Mouse (Mus musculus) gastrocnemius, postnatal 36 days (tissue): ENCODE results near the gene Gas8. TPM values are rescaled to one million over a fixed set of nuclear protein-coding genes. Genes with fewer than 3 reads are reported as not detected.
"Not testable (repeated sequence)": the region's sequence is repeated elsewhere in the genome, so short reads cannot be mapped to it uniquely, and the experiment has no call there.

Experiments
- DNase-seq, 2 experiments: peaks; one replicate each; pipeline ENCODE4 v3.0.0; 2022
- intact Hi-C: fragments of 180-260 bp; cut with DNase I; formaldehyde crosslinking; loops from one replicate; pipeline ENCODE4 v1.15.1; 2025
- long read RNA-seq, 2 experiments: library from polyadenylated mRNA; stranded (forward); transcript quantifications; one replicate each; pipeline ENCODE4 v2.0.0; 2021
- total RNA-seq, 2 experiments: library from RNA; stranded (reverse); gene quantifications; 2 replicates each; pipeline ENCODE4 v1.2.3; 2021

Gas8 gene
- total RNA-seq, result 1 to 10 TPM; 3.7 to 4.6 TPM
- long read RNA-seq, experiment 1, transcript Gas8-201 (11 exons, 1,681 nt), result major isoform, 6 of 8 reads
- long read RNA-seq, experiment 1, partial matches to known transcripts, result 1 of 8 reads
- long read RNA-seq, experiment 1, other reads (novel, unspliced or antisense), result 1 of 8 reads
- long read RNA-seq, experiment 2, partial matches to known transcripts, result 1 of 2 reads
- long read RNA-seq, experiment 2, other reads (novel, unspliced or antisense), result 0 of 2 reads

- intact Hi-C loops, result no loop called here
- peak; percentile 76 to 84 for DNase-seq
Observed at GRCm38 (mm10) chr8:123518667-123519066, at the start of gene Gas8. Gene Gas8, plus strand, starts transcription at chr8:123518834.

DNA sequence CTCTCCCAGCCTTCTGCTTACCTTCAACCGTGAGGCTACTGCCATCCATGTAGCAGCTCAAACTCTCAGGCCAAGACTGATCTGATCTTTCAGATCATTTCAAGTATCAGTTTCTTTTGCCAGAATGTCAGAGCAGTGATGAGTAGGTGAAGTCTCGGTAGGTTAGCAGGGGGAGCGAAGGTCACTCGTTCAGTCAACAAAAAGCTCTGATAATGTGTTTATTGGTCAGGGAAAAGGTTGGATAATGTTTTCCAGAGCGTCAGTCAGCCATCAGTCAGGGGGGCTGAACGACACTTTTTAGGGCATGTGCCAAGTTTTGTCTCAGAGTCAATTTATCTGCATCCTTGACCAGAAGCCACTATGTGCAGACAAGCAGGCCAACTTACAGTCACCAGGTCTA is 45.6 kb upstream of the Gas8 start:
- DNase-seq, intact Hi-C loops: not testable (repeated sequence)

- intact Hi-C loops, DNase-seq: not testable (repeated sequence)
Observed at GRCm38 (mm10) chr8:123474549-123474948, 44.1 kb upstream of the Gas8 start.

- intact Hi-C loops, result no loop called here
- DNase-seq, result no peak
Observed at GRCm38 (mm10) chr8:123476911-123477736, 41.5 kb upstream of the Gas8 start.

DNA sequence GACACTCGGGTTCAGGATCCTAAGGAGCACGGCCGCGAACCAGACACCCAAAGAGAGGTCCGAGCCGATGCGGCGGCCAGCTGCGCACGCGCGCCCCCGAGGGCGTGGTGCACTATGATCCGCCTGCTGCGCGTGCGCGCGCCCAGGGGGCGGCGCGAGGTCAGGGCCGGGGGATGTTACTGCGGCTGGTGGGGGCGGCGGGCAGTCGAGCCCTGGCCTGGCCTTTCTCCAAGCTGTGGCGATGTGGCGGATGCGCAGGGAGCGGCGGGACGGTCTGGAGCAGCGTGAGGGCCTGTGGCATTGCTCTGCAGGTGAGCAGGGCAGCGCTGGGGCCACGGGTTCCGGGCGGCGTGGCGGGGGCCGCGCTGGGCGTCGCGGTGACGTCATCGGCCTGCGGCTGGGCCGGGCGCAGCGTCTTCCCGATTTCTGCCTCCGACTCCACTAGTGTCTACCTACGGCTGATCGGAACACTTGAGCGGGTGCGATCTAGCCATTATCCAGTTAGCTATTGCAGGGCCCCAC is 40.8 kb upstream of the Gas8 start, which contains the start of gene Afg3l1:
TSS of gene Afg3l1 (plus strand) at position 167 of the 522 bp plus-strand sequence.
- intact Hi-C loops, result no loop called here
- DNase-seq, result peak; percentile 91 to 96

GRCm38 (mm10) chr8:123478456-123479218 is 40.0 kb upstream of the Gas8 start:
- intact Hi-C loops, result no loop called here
- DNase-seq, result no peak

- intact Hi-C loops, result no loop called here
Observed at GRCm38 (mm10) chr8:123482627-123483026, 36.0 kb upstream of the Gas8 start.

GRCm38 (mm10) chr8:123491280-123492075 is 27.2 kb upstream of the Gas8 start:
- intact Hi-C loops, result no loop called here
- no peak for DNase-seq

More at GRCm38 (mm10) chr8:123482627-123483026, 36.0 kb upstream of the Gas8 start:
- no peak for DNase-seq

- intact Hi-C loops, result no loop called here
- no peak for DNase-seq
Observed at GRCm38 (mm10) chr8:123492898-123493297, 25.7 kb upstream of the Gas8 start.

DNA sequence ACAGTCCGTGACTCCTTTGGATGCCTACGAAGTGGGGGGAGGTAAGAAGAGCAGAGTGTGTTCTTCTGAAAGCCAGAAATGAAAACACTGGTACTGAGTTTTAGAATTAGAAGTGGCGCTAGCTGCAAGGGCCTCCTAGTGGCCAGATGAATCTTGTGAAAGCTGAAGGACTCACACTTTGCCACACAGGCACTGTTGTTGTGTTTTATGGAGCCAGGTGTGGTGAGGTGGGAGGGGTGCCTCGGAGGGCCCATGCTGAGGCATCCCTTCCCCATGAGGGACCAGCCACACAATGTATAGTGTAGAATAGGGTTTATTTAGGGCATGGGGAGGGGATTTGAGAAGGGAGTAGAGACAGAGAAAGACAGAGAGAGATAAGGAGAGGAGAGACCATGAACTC is 20.9 kb upstream of the Gas8 start:
- intact Hi-C loops, result no loop called here
- DNase-seq, result no peak

DNA sequence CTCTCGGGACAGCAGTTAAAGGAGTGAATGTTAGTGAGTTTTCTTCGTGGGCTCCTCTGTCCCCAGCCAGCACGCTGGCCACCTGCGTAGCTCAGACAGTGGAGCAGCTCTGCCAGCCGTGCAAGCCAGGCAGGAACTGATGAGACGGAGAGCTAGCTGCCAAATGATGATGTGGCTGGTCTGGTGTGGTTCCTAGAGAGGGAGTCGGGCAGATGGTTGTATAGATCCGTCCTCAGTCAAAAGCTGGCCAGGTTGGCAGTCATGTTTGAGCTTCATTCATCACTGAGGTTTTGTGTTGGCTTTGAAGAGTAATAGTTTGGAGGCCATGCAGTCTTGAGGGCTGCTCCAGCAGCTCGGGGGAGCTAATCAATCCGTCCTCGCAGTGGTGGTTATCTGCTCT is 19.7 kb upstream of the Gas8 start:
- no peak for DNase-seq
- intact Hi-C loops, result no loop called here

DNA sequence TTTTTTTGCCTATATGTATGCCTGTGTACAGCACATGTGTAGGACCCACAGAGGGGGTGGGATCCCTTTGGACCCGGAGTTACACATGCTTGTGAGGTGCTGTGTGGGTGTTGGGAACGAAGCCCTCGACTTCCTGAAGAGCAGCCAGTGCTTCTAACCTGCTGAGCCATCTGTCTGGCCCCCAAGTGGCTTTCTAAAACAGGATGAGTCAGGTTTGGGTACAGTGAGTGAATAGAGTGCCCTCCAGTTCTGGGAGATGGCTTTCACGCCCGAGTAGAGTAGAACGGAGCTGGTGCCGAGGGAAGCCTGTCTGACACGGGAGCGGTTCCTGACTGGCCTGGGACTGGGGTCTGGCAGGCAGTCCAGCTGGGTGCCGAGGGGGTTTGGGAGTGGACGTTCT is 19.1 kb upstream of the Gas8 start:
- intact Hi-C loops, result no loop called here
- DNase-seq, result no peak

DNA sequence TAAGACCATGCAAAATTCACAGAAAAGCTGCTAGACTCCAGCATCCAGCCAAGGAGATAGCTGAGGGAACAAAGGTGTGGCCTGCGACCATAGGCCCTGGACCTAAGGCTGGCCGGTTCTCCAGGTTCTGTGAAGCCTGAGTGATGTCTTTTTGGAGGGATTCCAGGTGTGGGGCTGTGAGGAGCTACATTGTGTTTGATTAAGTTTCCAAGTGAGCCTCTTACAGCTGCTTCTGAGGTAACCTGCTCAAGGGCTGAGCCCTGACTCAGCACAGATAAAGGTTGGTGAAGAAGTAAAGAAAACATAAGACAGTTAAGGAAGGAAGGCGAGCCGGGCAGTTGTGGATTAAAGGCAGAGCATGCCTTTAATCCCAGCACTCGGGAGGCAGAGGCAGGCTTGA is 16.4 kb upstream of the Gas8 start:
- intact Hi-C loops, result no loop called here
- DNase-seq, result no peak

- intact Hi-C loops, result no loop called here
- no peak for DNase-seq
Observed at GRCm38 (mm10) chr8:123503801-123504467, 14.7 kb upstream of the Gas8 start.

DNA sequence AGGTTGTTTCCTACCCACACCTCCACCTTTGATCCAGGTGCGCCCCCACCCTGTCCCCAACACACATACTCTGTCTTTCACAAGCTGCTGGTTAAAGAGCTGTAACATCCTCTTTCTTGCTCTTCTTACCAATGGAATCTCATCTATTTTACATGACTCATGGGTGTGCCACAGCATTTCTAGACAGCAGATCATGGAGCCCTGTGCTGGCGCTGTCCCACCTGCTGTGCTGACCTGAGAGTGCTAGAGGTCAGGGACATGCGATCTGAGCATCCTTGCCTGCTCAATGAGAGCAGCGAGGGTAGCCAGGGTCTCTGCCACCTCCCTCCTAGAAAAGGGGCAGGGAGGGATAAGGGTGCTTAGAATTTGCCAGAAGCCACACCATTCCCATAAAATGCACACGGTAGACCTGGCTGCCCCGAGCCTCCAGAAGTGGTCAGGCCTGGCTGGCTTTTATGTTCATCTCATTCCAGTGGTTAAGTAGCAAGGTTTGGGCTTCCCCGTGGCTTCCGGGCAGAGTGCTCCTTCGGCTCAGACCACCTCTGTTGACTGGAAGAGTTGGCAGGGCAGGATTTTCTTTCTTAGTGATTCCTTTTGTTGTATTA is 13.9 kb upstream of the Gas8 start:
- no peak for DNase-seq
- intact Hi-C loops, result no loop called here

- DNase-seq, result no peak
- intact Hi-C loops, result no loop called here
Observed at GRCm38 (mm10) chr8:123505267-123505666, 13.4 kb upstream of the Gas8 start.

- intact Hi-C loops, result no loop called here
- no peak for DNase-seq
Observed at GRCm38 (mm10) chr8:123505695-123506094, 12.9 kb upstream of the Gas8 start.

GRCm38 (mm10) chr8:123507153-123507552 is 11.5 kb upstream of the Gas8 start:
- intact Hi-C loops, result no loop called here
- no peak for DNase-seq

- intact Hi-C loops, result no loop called here
- no peak for DNase-seq
Observed at GRCm38 (mm10) chr8:123510819-123511218, 7.8 kb upstream of the Gas8 start.
